Mouse (Mus musculus): ENCODE results near the gene Olfr1493-ps1.

The Olfr1493-ps1 gene

GRCm38 (mm10) chr19:13722978-13723377 lies at the start of gene Olfr1493-ps1:
Gene Olfr1493-ps1 (plus strand): TSS chr19:13723278.
- DNase-seq: no peak

- no peak for DNase-seq
Observed at GRCm38 (mm10) chr19:13696968-13697367, 26.1 kb upstream of the Olfr1493-ps1 start, which contains the start of gene Olfr1491. Gene Olfr1491 (plus strand): TSS chr19:13697268.

- DNase-seq: no peak
Observed at GRCm38 (mm10) chr19:13739428-13739827, 16.4 kb downstream of the Olfr1493-ps1 start, which contains the start of gene Olfr1494. Gene Olfr1494 (plus strand): TSS chr19:13739728.

- DNase-seq: no peak
Observed at GRCm38 (mm10) chr19:13749366-13749765, 26.3 kb downstream of the Olfr1493-ps1 start.

GRCm38 (mm10) chr19:13764306-13764705 lies 41.2 kb downstream of the Olfr1493-ps1 start, which contains the start of gene Olfr1495:
Gene Olfr1495 (plus strand): TSS chr19:13764606.
- no peak for DNase-seq

- no peak for DNase-seq
Observed at GRCm38 (mm10) chr19:13768565-13769276, 45.6 kb downstream of the Olfr1493-ps1 start.

- DNase-seq: no peak
Observed at GRCm38 (mm10) chr19:13777578-13777977, 54.5 kb downstream of the Olfr1493-ps1 start, which contains the start of gene Olfr1496. Gene Olfr1496 (plus strand): TSS chr19:13777878.
